Mouse (Mus musculus): ENCODE measurements around the gene Gm44503. TPM values are rescaled to one million over a fixed set of nuclear protein-coding genes. Genes with fewer than 3 reads are reported as not detected.

Gm44503 gene
- polyA plus RNA-seq, 1 experiment: 0.01 TPM

- Histone ChIP-seq H3K4me3 (no peak overlapping the region), H3K79me2 (ENCODE audit: control insufficient read depth, insufficient read depth) (no peaks in the 10 kb centered on the region), H3K4me2 (ENCODE audit: low read depth) (no peak overlapping the region), H3K36me3 (ENCODE audit: control insufficient read depth, insufficient read depth) (no peaks in the 10 kb centered on the region), H3K27me3 (ENCODE audit: control insufficient read depth, insufficient read depth, insufficient read length) (no peaks in the 10 kb centered on the region), H3ac (ENCODE audit: control insufficient read depth, insufficient read length) (no peak overlapping the region)
- TF ChIP-seq MAX (IDR thresholded peaks at IDR 0.05; ENCODE audit: low read depth): no peak
- no peak for TF ChIP-seq E2F4 (IDR thresholded peaks at IDR 0.05; ENCODE audit: insufficient read depth)
- TF ChIP-seq REST (IDR thresholded peaks at IDR 0.05; ENCODE audit: insufficient read depth, insufficient read length): no peak
- no peak for TF ChIP-seq MYOD1 (IDR thresholded peaks at IDR 0.05; ENCODE audit: control insufficient read depth in 1 of 3, insufficient read length in 2 of 3, low read depth in 2 of 3)
- TF ChIP-seq TCF12 (IDR thresholded peaks at IDR 0.05; ENCODE audit: insufficient read depth, poor library complexity, severe bottlenecking): no peak
- TF ChIP-seq POLR2A (IDR thresholded peaks at IDR 0.05; ENCODE audit: insufficient read length, low read depth): no peak
- TF ChIP-seq CEBPB (IDR thresholded peaks at IDR 0.05; ENCODE audit: insufficient read depth, poor library complexity, severe bottlenecking): no peak
- TF ChIP-seq SRF (IDR thresholded peaks at IDR 0.05; ENCODE audit: control insufficient read depth, insufficient read length, low read depth): no peak
- TF ChIP-seq TCF3 (IDR thresholded peaks at IDR 0.05; ENCODE audit: insufficient read length, low read depth): no peak
- TF ChIP-seq USF1 (IDR thresholded peaks at IDR 0.05; ENCODE audit: low read depth): no peak
- no peak for TF ChIP-seq MYOG (IDR thresholded peaks at IDR 0.05; ENCODE audit: control insufficient read depth in 1 of 3, insufficient read depth in 1 of 3, insufficient read length in 2 of 3, low read depth in 2 of 3)
- TF ChIP-seq POLR2AphosphoS2 (IDR thresholded peaks at IDR 0.05; ENCODE audit: insufficient read length, low read depth): no peak
Observed at GRCm38 (mm10) chr9:72943424-72943823, 15.2 kb upstream of the Gm44503 start.

GRCm38 (mm10) chr9:72944286-72944685 is 14.4 kb upstream of the Gm44503 start:
- no peak overlapping the region for H3ac ChIP-seq (ENCODE audit: control insufficient read depth, insufficient read length)
- H3K36me3 ChIP-seq (ENCODE audit: control insufficient read depth, insufficient read depth): no peaks in the 10 kb centered on the region
- no peak overlapping the region for H3K4me2 ChIP-seq (ENCODE audit: low read depth)
- no peaks in the 10 kb centered on the region for H3K27me3 ChIP-seq (ENCODE audit: control insufficient read depth, insufficient read depth, insufficient read length)
- no peak overlapping the region for H3K4me3 ChIP-seq
- TF ChIP-seq POLR2AphosphoS2 (IDR thresholded peaks at IDR 0.05; ENCODE audit: insufficient read length, low read depth) (no peak), TCF12 (IDR thresholded peaks at IDR 0.05; ENCODE audit: insufficient read depth, poor library complexity, severe bottlenecking) (no peak), TCF3 (IDR thresholded peaks at IDR 0.05; ENCODE audit: insufficient read length, low read depth) (no peak), CEBPB (IDR thresholded peaks at IDR 0.05; ENCODE audit: insufficient read depth, poor library complexity, severe bottlenecking) (no peak), E2F4 (IDR thresholded peaks at IDR 0.05; ENCODE audit: insufficient read depth) (no peak), USF1 (IDR thresholded peaks at IDR 0.05; ENCODE audit: low read depth) (no peak), SRF (IDR thresholded peaks at IDR 0.05; ENCODE audit: control insufficient read depth, insufficient read length, low read depth) (no peak), MYOG (IDR thresholded peaks at IDR 0.05; ENCODE audit: control insufficient read depth in 1 of 3, insufficient read depth in 1 of 3, insufficient read length in 2 of 3, low read depth in 2 of 3) (no peak), POLR2A (IDR thresholded peaks at IDR 0.05; ENCODE audit: insufficient read length, low read depth) (no peak), REST (IDR thresholded peaks at IDR 0.05; ENCODE audit: insufficient read depth, insufficient read length) (no peak), MAX (IDR thresholded peaks at IDR 0.05; ENCODE audit: low read depth) (no peak), MYOD1 (IDR thresholded peaks at IDR 0.05; ENCODE audit: control insufficient read depth in 1 of 3, insufficient read length in 2 of 3, low read depth in 2 of 3) (no peak)
- H3K79me2 ChIP-seq (ENCODE audit: control insufficient read depth, insufficient read depth): no peaks in the 10 kb centered on the region

GRCm38 (mm10) chr9:72947010-72947409 is 11.6 kb upstream of the Gm44503 start:
- no peaks in the 10 kb centered on the region for H3K79me2 ChIP-seq (ENCODE audit: control insufficient read depth, insufficient read depth)
- no peak overlapping the region for H3K4me2 ChIP-seq (ENCODE audit: low read depth)
- TF ChIP-seq TCF3 (IDR thresholded peaks at IDR 0.05; ENCODE audit: insufficient read length, low read depth): no peak
- TF ChIP-seq E2F4 (IDR thresholded peaks at IDR 0.05; ENCODE audit: insufficient read depth): no peak
- no peak for TF ChIP-seq MAX (IDR thresholded peaks at IDR 0.05; ENCODE audit: low read depth)

GRCm38 (mm10) chr9:72949572-72949971 is 9.1 kb upstream of the Gm44503 start:
- no peak for TF ChIP-seq MAX (IDR thresholded peaks at IDR 0.05; ENCODE audit: low read depth)
- no peaks in the 10 kb centered on the region for H3K79me2 ChIP-seq (ENCODE audit: control insufficient read depth, insufficient read depth)

More at GRCm38 (mm10) chr9:72947010-72947409, 11.6 kb upstream of the Gm44503 start:
- no peaks in the 10 kb centered on the region for H3K36me3 ChIP-seq (ENCODE audit: control insufficient read depth, insufficient read depth)
- no peak overlapping the region for H3ac ChIP-seq (ENCODE audit: control insufficient read depth, insufficient read length)
- H3K27me3 ChIP-seq (ENCODE audit: control insufficient read depth, insufficient read depth, insufficient read length): peaks cover 7% of the 10 kb centered on the region
- H3K4me3 ChIP-seq: no peak overlapping the region

GRCm38 (mm10) chr9:72954746-72955145 is 3.9 kb upstream of the Gm44503 start:
- no peaks in the 10 kb centered on the region for H3K36me3 ChIP-seq (ENCODE audit: control insufficient read depth, insufficient read depth)
- no peak overlapping the region for H3K4me3 ChIP-seq
- no peak overlapping the region for H3K4me2 ChIP-seq (ENCODE audit: low read depth)
- TF ChIP-seq SRF (IDR thresholded peaks at IDR 0.05; ENCODE audit: control insufficient read depth, insufficient read length, low read depth) (no peak), CEBPB (IDR thresholded peaks at IDR 0.05; ENCODE audit: insufficient read depth, poor library complexity, severe bottlenecking) (no peak), MAX (IDR thresholded peaks at IDR 0.05; ENCODE audit: low read depth) (no peak), USF1 (IDR thresholded peaks at IDR 0.05; ENCODE audit: low read depth) (no peak), REST (IDR thresholded peaks at IDR 0.05; ENCODE audit: insufficient read depth, insufficient read length) (no peak), TCF12 (IDR thresholded peaks at IDR 0.05; ENCODE audit: insufficient read depth, poor library complexity, severe bottlenecking) (no peak), POLR2AphosphoS2 (IDR thresholded peaks at IDR 0.05; ENCODE audit: insufficient read length, low read depth) (no peak), MYOD1 (IDR thresholded peaks at IDR 0.05; ENCODE audit: control insufficient read depth in 1 of 3, insufficient read length in 2 of 3, low read depth in 2 of 3) (no peak), MYOG (IDR thresholded peaks at IDR 0.05; ENCODE audit: control insufficient read depth in 1 of 3, insufficient read depth in 1 of 3, insufficient read length in 2 of 3, low read depth in 2 of 3) (no peak), POLR2A (IDR thresholded peaks at IDR 0.05; ENCODE audit: insufficient read length, low read depth) (no peak), E2F4 (IDR thresholded peaks at IDR 0.05; ENCODE audit: insufficient read depth) (no peak), TCF3 (IDR thresholded peaks at IDR 0.05; ENCODE audit: insufficient read length, low read depth) (no peak)
- H3K27me3 ChIP-seq (ENCODE audit: control insufficient read depth, insufficient read depth, insufficient read length): peaks cover 7% of the 10 kb centered on the region
- H3ac ChIP-seq (ENCODE audit: control insufficient read depth, insufficient read length): no peak overlapping the region
- no peaks in the 10 kb centered on the region for H3K79me2 ChIP-seq (ENCODE audit: control insufficient read depth, insufficient read depth)

More at GRCm38 (mm10) chr9:72949572-72949971, 9.1 kb upstream of the Gm44503 start:
- no peak overlapping the region for H3K4me2 ChIP-seq (ENCODE audit: low read depth)
- peaks cover 7% of the 10 kb centered on the region for H3K27me3 ChIP-seq (ENCODE audit: control insufficient read depth, insufficient read depth, insufficient read length)
- H3K4me3 ChIP-seq: no peak overlapping the region
- no peak overlapping the region for H3ac ChIP-seq (ENCODE audit: control insufficient read depth, insufficient read length)
- no peaks in the 10 kb centered on the region for H3K36me3 ChIP-seq (ENCODE audit: control insufficient read depth, insufficient read depth)

All from myocyte (in vitro differentiated cells).